Mouse (Mus musculus): ENCODE data around the gene Caskin1. TPM values are rescaled to one million over a fixed set of nuclear protein-coding genes. Genes with fewer than 3 reads are reported as not detected.
A peak's percentile ranks its signal among the peaks of the same experiment; 100 is the strongest.

Caskin1 gene
- polyA plus RNA-seq, 1 experiment from 2014 or later: 29.1 TPM

- Histone ChIP-seq H3K9me3 (no peaks in the 10 kb centered on the region), H3K4me2 (replicated peaks) (peak overlapping the region; percentile 14; the same call in 1 of the 2 replicates), H3K9ac (replicated peaks) (peak overlapping the region; percentile 34; the same call in 1 of the 2 replicates), H3K27me3 (no peaks in the 10 kb centered on the region), H3K36me3 (peaks cover 95% of the 10 kb centered on the region), H3K4me1 (replicated peaks) (peaks cover 10% of the 10 kb centered on the region), H3K27ac (peak overlapping the region; percentile 10; the same call in 1 of the 2 replicates), H3K4me3 (replicated peaks) (no peak overlapping the region)
- WGBS: 26% methylated on average over 36 of the region's 36 CpGs
- ATAC-seq: 0 out of 2 replicates have a peak, but pooled peaks have one; percentile 25
These were observed 18.1 kb downstream of the Caskin1 start for GRCm38 (mm10) chr17:24506332-24507070.

- no peaks in the 10 kb centered on the region for H3K27me3 ChIP-seq
- no peak overlapping the region for H3K4me3 ChIP-seq (replicated peaks)
- H3K4me2 ChIP-seq (replicated peaks): no peak overlapping the region
- 48% methylated on average over 19 of the region's 19 CpGs for WGBS
- peaks cover 95% of the 10 kb centered on the region for H3K36me3 ChIP-seq
- H3K9me3 ChIP-seq: no peaks in the 10 kb centered on the region
- ATAC-seq: 0 out of 2 replicates have a peak, but pooled peaks have one; percentile 5
- 0 out of 2 replicates have a peak overlapping the region, but pooled peaks have one; percentile 10 for H3K27ac ChIP-seq
- no peak overlapping the region for H3K9ac ChIP-seq (replicated peaks)
- peaks cover 10% of the 10 kb centered on the region for H3K4me1 ChIP-seq (replicated peaks)
These were observed 18.8 kb downstream of the Caskin1 start for GRCm38 (mm10) chr17:24507129-24507664.

GRCm38 (mm10) chr17:24507806-24508460, 19.5 kb downstream of the Caskin1 start:
- Histone ChIP-seq H3K4me1 (replicated peaks) (peaks cover 10% of the 10 kb centered on the region), H3K27me3 (no peaks in the 10 kb centered on the region), H3K4me2 (replicated peaks) (no peak overlapping the region), H3K9ac (replicated peaks) (no peak overlapping the region), H3K36me3 (peaks cover 93% of the 10 kb centered on the region), H3K4me3 (replicated peaks) (no peak overlapping the region), H3K9me3 (no peaks in the 10 kb centered on the region), H3K27ac (no peak overlapping the region)
- no peak for ATAC-seq
- 85% methylated on average over 12 of the region's 12 CpGs for WGBS

- peak; percentile 61 for ATAC-seq
- Histone ChIP-seq H3K4me3 (replicated peaks) (no peak overlapping the region), H3K36me3 (peaks cover 94% of the 10 kb centered on the region)
These were observed 25.2 kb downstream of the Caskin1 start for GRCm38 (mm10) chr17:24513609-24514008.

GRCm38 (mm10) chr17:24514270-24515257, 26.2 kb downstream of the Caskin1 start:
- Histone ChIP-seq H3K9ac (replicated peaks) (0 out of 2 replicates have a peak overlapping the region, but pooled peaks have one; percentile 19), H3K27ac (no peak overlapping the region), H3K36me3 (peaks cover 93% of the 10 kb centered on the region), H3K9me3 (no peaks in the 10 kb centered on the region), H3K4me1 (replicated peaks) (no peaks in the 10 kb centered on the region), H3K4me2 (replicated peaks) (no peak overlapping the region), H3K4me3 (replicated peaks) (no peak overlapping the region), H3K27me3 (no peaks in the 10 kb centered on the region)
- WGBS: 92% methylated on average over 24 of the region's 24 CpGs
- no peak; the same call in 1 of the 2 replicates for ATAC-seq

More at GRCm38 (mm10) chr17:24513609-24514008, 25.2 kb downstream of the Caskin1 start:
- Histone ChIP-seq H3K9ac (replicated peaks) (no peak overlapping the region), H3K9me3 (no peaks in the 10 kb centered on the region), H3K4me2 (replicated peaks) (no peak overlapping the region), H3K4me1 (replicated peaks) (no peaks in the 10 kb centered on the region), H3K27me3 (no peaks in the 10 kb centered on the region), H3K27ac (no peak overlapping the region)
- 51% methylated on average over 5 of the region's 5 CpGs for WGBS

- no peaks in the 10 kb centered on the region for H3K9me3 ChIP-seq
- H3K4me1 ChIP-seq (replicated peaks): no peaks in the 10 kb centered on the region; the same call in 1 of the 2 replicates
- H3K4me2 ChIP-seq (replicated peaks): no peak overlapping the region
- H3K27me3 ChIP-seq: no peaks in the 10 kb centered on the region
- no peak overlapping the region for H3K27ac ChIP-seq
- WGBS: 94% methylated on average over 4 of the region's 4 CpGs
- peaks cover 43% of the 10 kb centered on the region for H3K36me3 ChIP-seq
- ATAC-seq: no peak
- no peak overlapping the region for H3K4me3 ChIP-seq (replicated peaks)
- H3K9ac ChIP-seq (replicated peaks): no peak overlapping the region
These were observed 32.0 kb downstream of the Caskin1 start for GRCm38 (mm10) chr17:24520450-24520849.

GRCm38 (mm10) chr17:24524734-24525133, 36.3 kb downstream of the Caskin1 start:
- Histone ChIP-seq H3K27ac (no peak overlapping the region), H3K9me3 (no peaks in the 10 kb centered on the region), H3K4me1 (replicated peaks) (peaks cover 28% of the 10 kb centered on the region), H3K4me2 (replicated peaks) (no peak overlapping the region), H3K4me3 (replicated peaks) (no peak overlapping the region), H3K36me3 (peaks cover 6% of the 10 kb centered on the region; the same call in 1 of the 2 replicates), H3K9ac (replicated peaks) (no peak overlapping the region), H3K27me3 (no peaks in the 10 kb centered on the region)
- WGBS: 78% methylated on average over 2 of the region's 2 CpGs
- ATAC-seq: no peak

GRCm38 (mm10) chr17:24527315-24527714, 38.9 kb downstream of the Caskin1 start:
- Histone ChIP-seq H3K27me3 (no peaks in the 10 kb centered on the region), H3K4me3 (replicated peaks) (peak overlapping the region; percentile 76), H3K4me1 (replicated peaks) (peaks cover 53% of the 10 kb centered on the region), H3K9ac (replicated peaks) (peak overlapping the region; percentile 88), H3K36me3 (peaks cover 17% of the 10 kb centered on the region), H3K27ac (peak overlapping the region; percentile 76), H3K9me3 (no peaks in the 10 kb centered on the region), H3K4me2 (replicated peaks) (peak overlapping the region; percentile 76)
- ATAC-seq: no peak
- 0% methylated on average over 19 of the region's 19 CpGs for WGBS

GRCm38 (mm10) chr17:24527723-24528559, 39.5 kb downstream of the Caskin1 start, which contains the start of gene Traf7:
Gene Traf7, minus strand, starts transcription at chr17:24527938.
- Histone ChIP-seq H3K4me2 (replicated peaks) (peak within 1 kb of the TSS; percentile 88), H3K4me1 (replicated peaks) (peaks cover 60% of the 10 kb centered on the region), H3K27me3 (no peaks in the 10 kb centered on the region), H3K9me3 (no peaks in the 10 kb centered on the region), H3K27ac (peak within 1 kb of the TSS; percentile 86), H3K36me3 (peaks cover 17% of the 10 kb centered on the region), H3K4me3 (replicated peaks) (peak within 1 kb of the TSS; percentile 76), H3K9ac (replicated peaks) (peak within 1 kb of the TSS; percentile 88)
- under 1% methylated on average over 40 of the region's 40 CpGs for WGBS
- ATAC-seq: peak; percentile 98

- H3K4me2 ChIP-seq (replicated peaks): peak overlapping the region; percentile 88
- peak overlapping the region; percentile 76 for H3K4me3 ChIP-seq (replicated peaks)
- H3K9ac ChIP-seq (replicated peaks): peak overlapping the region; percentile 80
- H3K36me3 ChIP-seq: peaks cover 17% of the 10 kb centered on the region
- peak overlapping the region; percentile 86 for H3K27ac ChIP-seq
- under 1% methylated on average over 8 of the region's 8 CpGs for WGBS
- H3K4me1 ChIP-seq (replicated peaks): peaks cover 66% of the 10 kb centered on the region
- no peaks in the 10 kb centered on the region for H3K27me3 ChIP-seq
- H3K9me3 ChIP-seq: no peaks in the 10 kb centered on the region
- ATAC-seq: no peak
These were observed 40.1 kb downstream of the Caskin1 start for GRCm38 (mm10) chr17:24528560-24528918.
